Mouse (Mus musculus) hindbrain, embryonic 11.5 days (tissue): ENCODE measurements around the gene Prrt1. TPM values are rescaled to one million over a fixed set of nuclear protein-coding genes. Genes with fewer than 3 reads are reported as not detected.

ENCODE experiments used
- ATAC-seq: fragments of 200-750 bp; cut with Nextera tagmentation; 2 replicates; pipeline ENCODE4 v1.8.0; 2017; ENCODE audit warnings: mild to moderate bottlenecking, moderate TSS enrichment, moderate library complexity; ENCODE audit not compliant: low FRiP score
- DNase-seq: peaks from one replicate; pipeline ENCODE4 v3.0.0-alpha.2; 2015; ENCODE audit warnings: low spot score
- H3K27ac ChIP-seq: fragments of 300-500 bp; sonication (generic); 2 replicates; pipeline ENCODE4 v1.5.1; 2014; ENCODE audit warnings: mild to moderate bottlenecking, low read depth, low read length
- H3K27me3 ChIP-seq: fragments of 300-500 bp; sonication (generic); 2 replicates; pipeline ENCODE4 v1.6.1; 2014; ENCODE audit warnings: mild to moderate bottlenecking, low read length, moderate library complexity, mixed read lengths; ENCODE audit not compliant: control insufficient read depth, insufficient read depth
- H3K36me3 ChIP-seq: fragments of 300-500 bp; sonication (generic); 2 replicates; pipeline ENCODE4 v1.6.1; 2014; ENCODE audit warnings: mild to moderate bottlenecking, low read length, moderate library complexity, mixed read lengths; ENCODE audit not compliant: control insufficient read depth, insufficient read depth
- H3K4me1 ChIP-seq: fragments of 300-500 bp; sonication (generic); replicated peaks from 2 replicates; pipeline ENCODE4 v1.6.1; 2014; ENCODE audit warnings: low read length, mixed read lengths; ENCODE audit not compliant: control insufficient read depth, insufficient read depth
- H3K4me2 ChIP-seq: fragments of 300-500 bp; sonication (generic); replicated peaks from 2 replicates; pipeline ENCODE4 v1.6.1; 2014; ENCODE audit warnings: mild to moderate bottlenecking, low read depth, low read length
- H3K4me3 ChIP-seq: fragments of 300-500 bp; sonication (generic); 2 replicates; pipeline ENCODE4 v1.5.1; 2014; ENCODE audit warnings: low read depth, low read length
- H3K9ac ChIP-seq: fragments of 300-500 bp; sonication (generic); 2 replicates; pipeline ENCODE4 v1.6.1; 2014; ENCODE audit warnings: low read depth, low read length
- H3K9me3 ChIP-seq: fragments of 300-500 bp; sonication (generic); 2 replicates; pipeline ENCODE4 v1.6.1; 2016; ENCODE audit warnings: low read length; ENCODE audit not compliant: control insufficient read depth
- WGBS: fragments of 180-500 bp; shearing (Covaris S2); extraction: QIAGEN DNeasy Blood & Tissue Kit; methylation state at CpG from one replicate; pipeline ENCODE4 v1.1.7; 2014; 5-methylcytosine and 5-hydroxymethylcytosine counted together
- polyA plus RNA-seq: library from polyadenylated mRNA; unstranded; fragments of >200 nt; fragmentation: Nextera tagmentation; extraction: Ambion mirVana; gene quantifications from 2 replicates; pipeline ENCODE4 v1.2.1, GENCODE M21; 2014

Gene Prrt1
- polyA plus RNA-seq, 1 experiment from 2014 or later: 2.0 TPM

GRCm38 (mm10) chr17:34671151-34672066 is 42.1 kb downstream of the Prrt1 start:
- Histone ChIP-seq H3K9me3 (no peaks in the 10 kb centered on the region), H3K27ac (no peak overlapping the region), H3K4me3 (peak overlapping the region; percentile 38), H3K27me3 (peaks cover 40% of the 10 kb centered on the region), H3K4me1 (peaks cover 10% of the 10 kb centered on the region; the same call in 1 of the 2 replicates), H3K9ac (peak overlapping the region; percentile 42), H3K4me2 (peak overlapping the region; percentile 76), H3K36me3 (no peaks in the 10 kb centered on the region)
- DNase-seq (peak; percentile 55), ATAC-seq (peak; percentile 47)
- WGBS: 8% methylated on average over 93 of the region's 93 CpGs

GRCm38 (mm10) chr17:34672246-34672792 is 43.0 kb downstream of the Prrt1 start:
- DNase-seq (peak; percentile 40), ATAC-seq (no peak)
- H3K27me3 ChIP-seq: peaks cover 40% of the 10 kb centered on the region
- WGBS: 35% methylated on average over 49 of the region's 49 CpGs
- peak overlapping the region; percentile 38 for H3K4me3 ChIP-seq
- H3K36me3 ChIP-seq: no peaks in the 10 kb centered on the region
- peaks cover 10% of the 10 kb centered on the region; the same call in 1 of the 2 replicates for H3K4me1 ChIP-seq
- H3K27ac ChIP-seq: no peak overlapping the region
- no peaks in the 10 kb centered on the region for H3K9me3 ChIP-seq
- H3K9ac ChIP-seq: 0 out of 2 replicates have a peak overlapping the region, but pooled peaks have one; percentile 42
- peak overlapping the region; percentile 76 for H3K4me2 ChIP-seq

- Histone ChIP-seq H3K27me3 (peaks cover 40% of the 10 kb centered on the region), H3K4me3 (no peak overlapping the region), H3K9me3 (no peaks in the 10 kb centered on the region), H3K27ac (no peak overlapping the region), H3K9ac (no peak overlapping the region), H3K36me3 (no peaks in the 10 kb centered on the region), H3K4me1 (peaks cover 10% of the 10 kb centered on the region; the same call in 1 of the 2 replicates), H3K4me2 (no peak overlapping the region)
- ATAC-seq (no peak), DNase-seq (no peak)
- 83% methylated on average over 7 of the region's 7 CpGs for WGBS
Observed at GRCm38 (mm10) chr17:34673139-34673538, 43.8 kb downstream of the Prrt1 start.

- Histone ChIP-seq H3K4me3 (no peak overlapping the region), H3K4me1 (peaks cover 10% of the 10 kb centered on the region; the same call in 1 of the 2 replicates), H3K27me3 (peaks cover 40% of the 10 kb centered on the region), H3K4me2 (no peak overlapping the region), H3K9me3 (no peaks in the 10 kb centered on the region), H3K36me3 (no peaks in the 10 kb centered on the region), H3K9ac (no peak overlapping the region), H3K27ac (no peak overlapping the region)
- 71% methylated on average over 11 of the region's 11 CpGs for WGBS
- ATAC-seq: no peak
- no peak for DNase-seq
Observed at GRCm38 (mm10) chr17:34674524-34675204, 45.3 kb downstream of the Prrt1 start.

- H3K4me2 ChIP-seq: no peak overlapping the region
- no peaks in the 10 kb centered on the region for H3K9me3 ChIP-seq
- DNase-seq (no peak), ATAC-seq (no peak)
- no peak overlapping the region for H3K9ac ChIP-seq
- H3K4me3 ChIP-seq: no peak overlapping the region
- no peaks in the 10 kb centered on the region for H3K36me3 ChIP-seq
- peaks cover 35% of the 10 kb centered on the region for H3K27me3 ChIP-seq
- H3K4me1 ChIP-seq: peaks cover 10% of the 10 kb centered on the region; the same call in 1 of the 2 replicates
- H3K27ac ChIP-seq: no peak overlapping the region
- 80% methylated on average over 13 of the region's 13 CpGs for WGBS
Observed at GRCm38 (mm10) chr17:34675205-34676092, 46.1 kb downstream of the Prrt1 start.

- Histone ChIP-seq H3K27me3 (peaks cover 28% of the 10 kb centered on the region), H3K4me2 (no peak overlapping the region), H3K9ac (no peak overlapping the region), H3K36me3 (no peaks in the 10 kb centered on the region), H3K4me3 (no peak overlapping the region), H3K4me1 (peaks cover 10% of the 10 kb centered on the region; the same call in 1 of the 2 replicates), H3K27ac (no peak overlapping the region), H3K9me3 (no peaks in the 10 kb centered on the region)
- WGBS: 83% methylated on average over 6 of the region's 6 CpGs
- ATAC-seq (no peak), DNase-seq (no peak)
Observed at GRCm38 (mm10) chr17:34676093-34676460, 46.7 kb downstream of the Prrt1 start.

GRCm38 (mm10) chr17:34676671-34677070 is 47.3 kb downstream of the Prrt1 start:
- Histone ChIP-seq H3K4me2 (no peak overlapping the region), H3K27ac (no peak overlapping the region), H3K4me3 (no peak overlapping the region), H3K4me1 (peaks cover 8% of the 10 kb centered on the region; the same call in 1 of the 2 replicates), H3K9ac (no peak overlapping the region), H3K27me3 (peaks cover 22% of the 10 kb centered on the region), H3K9me3 (no peaks in the 10 kb centered on the region), H3K36me3 (no peaks in the 10 kb centered on the region)
- ATAC-seq (no peak), DNase-seq (no peak)
- WGBS: 85% methylated on average over 12 of the region's 12 CpGs

GRCm38 (mm10) chr17:34680191-34680590 is 50.9 kb downstream of the Prrt1 start:
- Histone ChIP-seq H3K9me3 (no peaks in the 10 kb centered on the region), H3K4me3 (no peak overlapping the region), H3K4me2 (no peak overlapping the region), H3K27me3 (peaks cover 5% of the 10 kb centered on the region), H3K27ac (no peak overlapping the region), H3K9ac (no peak overlapping the region), H3K4me1 (no peaks in the 10 kb centered on the region), H3K36me3 (no peaks in the 10 kb centered on the region)
- ATAC-seq (no peak), DNase-seq (no peak)
- 80% methylated on average over 26 of the region's 26 CpGs for WGBS
